Mouse (Mus musculus) forelimb bud, embryonic 11.5 days (tissue): ENCODE results near the gene Gm11639.

Source experiments
- DNase-seq: peaks from one replicate; pipeline ENCODE4 v3.0.0-alpha.2; 2012; ENCODE audit warnings: low read depth, low spot score

Gm11639 gene

DNA sequence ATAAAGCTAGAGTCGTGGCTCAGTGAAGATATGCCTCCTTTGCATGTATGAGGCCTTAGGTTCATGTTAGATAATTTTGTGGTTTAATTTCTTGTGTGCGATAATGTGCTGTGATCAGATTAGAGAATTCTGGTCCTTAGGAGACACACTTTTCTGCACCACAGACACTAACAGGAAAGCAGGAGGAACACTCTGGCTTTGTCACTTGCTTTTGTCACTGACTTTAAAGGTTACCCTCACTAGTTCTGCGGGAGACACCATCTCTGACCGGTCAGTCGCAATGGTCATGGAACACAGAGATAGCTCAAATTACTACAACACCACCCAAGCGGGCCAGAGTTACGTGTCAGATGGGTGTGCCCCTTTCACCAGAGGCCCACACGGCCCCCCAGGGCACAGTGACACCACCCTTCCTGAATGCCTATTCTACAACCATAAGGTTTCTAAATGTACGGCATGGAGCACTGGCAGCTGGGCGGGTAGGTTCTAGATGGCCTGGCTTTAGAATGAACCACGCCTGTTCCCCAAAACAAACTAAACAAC, 466.9 kb downstream of the Gm11639 start:
- DNase-seq, result no peak

GRCm38 (mm10) chr11:105153068-105153833, 467.7 kb downstream of the Gm11639 start:
- peak; percentile 87 for DNase-seq

- no peak for DNase-seq
These were observed 470.4 kb downstream of the Gm11639 start for GRCm38 (mm10) chr11:105155915-105156314.

- DNase-seq, result no peak
These were observed 471.3 kb downstream of the Gm11639 start for GRCm38 (mm10) chr11:105156748-105157267.

DNA sequence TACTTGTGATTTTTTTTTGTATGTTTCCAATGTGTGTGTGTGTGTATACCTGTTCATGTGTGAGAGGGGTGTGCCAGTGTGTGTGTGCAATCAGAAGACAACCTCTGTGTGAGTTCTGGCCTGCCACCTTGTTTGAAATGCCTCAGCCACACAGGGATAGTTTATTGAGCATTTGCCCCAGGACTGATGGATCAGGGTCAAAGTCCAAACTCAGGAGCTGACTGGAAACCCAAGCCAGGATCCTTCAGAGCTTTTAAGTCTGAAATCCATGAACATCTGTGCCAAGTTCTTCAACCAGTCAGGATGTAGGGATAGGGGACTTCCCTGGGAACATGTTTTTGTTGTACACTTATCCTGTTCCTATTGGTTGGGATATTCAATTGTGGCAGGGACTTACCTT, 472.5 kb downstream of the Gm11639 start:
- no peak for DNase-seq

GRCm38 (mm10) chr11:105159673-105160360, 474.3 kb downstream of the Gm11639 start:
- no peak for DNase-seq

- no peak for DNase-seq
These were observed 475.9 kb downstream of the Gm11639 start for GRCm38 (mm10) chr11:105161411-105161810.

- no peak for DNase-seq
These were observed 479.3 kb downstream of the Gm11639 start for GRCm38 (mm10) chr11:105164516-105165510.

DNA sequence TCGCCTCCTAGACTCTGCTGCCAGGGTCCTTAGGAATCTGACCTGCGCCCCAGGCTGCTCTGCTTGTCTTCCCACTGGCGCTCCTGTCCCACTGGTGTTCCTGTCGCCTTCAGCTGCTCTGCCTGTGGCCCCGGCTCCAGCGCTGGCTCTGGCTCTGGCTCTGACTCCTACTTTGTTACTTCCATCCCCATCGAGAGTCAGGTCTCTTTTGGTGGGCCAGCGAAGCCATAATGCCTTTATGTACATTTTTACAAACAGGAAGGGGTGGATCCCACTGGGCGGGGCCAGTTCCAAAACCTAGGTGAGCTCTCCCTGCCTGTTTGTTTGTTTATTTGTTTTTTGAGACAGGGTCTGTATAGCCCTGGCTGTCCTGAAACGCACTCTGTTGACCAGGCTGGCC, 481.3 kb downstream of the Gm11639 start:
- no peak for DNase-seq
